Mouse (Mus musculus): ENCODE results near the gene Shisa8. TPM values are rescaled to one million over a fixed set of nuclear protein-coding genes. Genes with fewer than 3 reads are reported as not detected.

The Shisa8 gene
- total RNA-seq, 1 experiment from 2014 or later = not detected

GRCm38 (mm10) chr15:82163356-82164060 lies 49.1 kb downstream of the Shisa8 start:
- ATAC-seq (replicated peaks; ENCODE audit: insufficient number of reproducible peaks, low FRiP score, low TSS enrichment, poor library complexity, severe bottlenecking) = 0 out of 2 replicates have a peak, but pooled peaks have one; percentile 16

GRCm38 (mm10) chr15:82161965-82162600 lies 50.5 kb downstream of the Shisa8 start:
- ATAC-seq (replicated peaks; ENCODE audit: insufficient number of reproducible peaks, low FRiP score, low TSS enrichment, poor library complexity, severe bottlenecking) = no peak

GRCm38 (mm10) chr15:82160731-82161640 lies 51.6 kb downstream of the Shisa8 start:
- no peak for ATAC-seq (replicated peaks; ENCODE audit: insufficient number of reproducible peaks, low FRiP score, low TSS enrichment, poor library complexity, severe bottlenecking)

GRCm38 (mm10) chr15:82159471-82159870 lies 53.1 kb downstream of the Shisa8 start:
- ATAC-seq (replicated peaks; ENCODE audit: insufficient number of reproducible peaks, low FRiP score, low TSS enrichment, poor library complexity, severe bottlenecking) = no peak

GRCm38 (mm10) chr15:82158243-82159035 lies 54.2 kb downstream of the Shisa8 start:
- ATAC-seq (replicated peaks; ENCODE audit: insufficient number of reproducible peaks, low FRiP score, low TSS enrichment, poor library complexity, severe bottlenecking) = no peak

GRCm38 (mm10) chr15:82156902-82157301 lies 55.7 kb downstream of the Shisa8 start:
- no peak for ATAC-seq (replicated peaks; ENCODE audit: insufficient number of reproducible peaks, low FRiP score, low TSS enrichment, poor library complexity, severe bottlenecking)

GRCm38 (mm10) chr15:82156298-82156697 lies 56.3 kb downstream of the Shisa8 start:
- ATAC-seq (replicated peaks; ENCODE audit: insufficient number of reproducible peaks, low FRiP score, low TSS enrichment, poor library complexity, severe bottlenecking) = no peak

Other genes starting within 250 kb of the Shisa8 start
- gene 1700029P11Rik, start 232.3 kb downstream of the Shisa8 start, total RNA-seq (2017) = not detected in 3 replicates
- gene Xrcc6, start 225.0 kb downstream of the Shisa8 start, total RNA-seq (2017) = 37.3 to 62.6 TPM (median 61.9 TPM) in 3 replicates
- 3.2 to 7.3 TPM (median 4.8 TPM) in 3 replicates for gene Desi1, start 179.0 kb downstream of the Shisa8 start, total RNA-seq (2017)
- gene Snu13, start 165.2 kb downstream of the Shisa8 start, total RNA-seq (2017) = 111 to 112 TPM (median 112 TPM) in 3 replicates
- gene 4930407I10Rik, start 153.7 kb downstream of the Shisa8 start, total RNA-seq (2017) = not detected in 3 replicates
- not detected in 3 replicates for gene Mei1, start 142.8 kb downstream of the Shisa8 start, total RNA-seq (2017)
- 28.6 to 54.3 TPM (median 43.2 TPM) in 3 replicates for gene Ccdc134, start 84.9 kb downstream of the Shisa8 start, total RNA-seq (2017)
- gene Srebf2, start 65.6 kb downstream of the Shisa8 start, total RNA-seq (2017) = 43.2 to 64.7 TPM (median 49.7 TPM) in 3 replicates
- gene Tnfrsf13c, start 11.6 kb upstream of the Shisa8 start, total RNA-seq (2017) = 13.6 to 19.3 TPM (median 17.9 TPM) in 3 replicates
- not detected in 3 replicates for gene Cenpm, start 31.9 kb upstream of the Shisa8 start, total RNA-seq (2017)
- gene 1500009C09Rik, start 39.6 kb upstream of the Shisa8 start, total RNA-seq (2017) = not detected in 3 replicates
- gene Sept3, start 62.1 kb upstream of the Shisa8 start, total RNA-seq (2017) = 0.48 TPM in 1 of 3 replicates, not detected in the others
- not detected in 3 replicates for gene Wbp2nl, start 86.1 kb upstream of the Shisa8 start, total RNA-seq (2017)
- gene Naga, start 126.1 kb upstream of the Shisa8 start, total RNA-seq (2017) = 155 to 216 TPM (median 169 TPM) in 3 replicates
- gene Pheta2, start 126.1 kb upstream of the Shisa8 start, total RNA-seq (2017) = 6.1 to 11.4 TPM (median 7.8 TPM) in 3 replicates
- gene Smdt1, start 126.1 kb upstream of the Shisa8 start, total RNA-seq (2017) = 57.5 to 129 TPM (median 113 TPM) in 3 replicates
- 139 to 263 TPM (median 256 TPM) in 3 replicates for gene Ndufa6, start 141.5 kb upstream of the Shisa8 start, total RNA-seq (2017)
- 0.57 to 2.1 TPM in 2 of 3 replicates, not detected in the other for gene Cyp2d22, start 167.4 kb upstream of the Shisa8 start, total RNA-seq (2017)
- not detected in 3 replicates for gene Cyp2d11, start 181.2 kb upstream of the Shisa8 start, total RNA-seq (2017)
- gene Cyp2d10, start 194.4 kb upstream of the Shisa8 start, total RNA-seq (2017) = not detected in 3 replicates
- not detected in 3 replicates for gene Cyp2d9, start 220.6 kb upstream of the Shisa8 start, total RNA-seq (2017)

Measured in monocyte, adult 5-6 weeks (primary cell).